In the genomic region with DNA sequence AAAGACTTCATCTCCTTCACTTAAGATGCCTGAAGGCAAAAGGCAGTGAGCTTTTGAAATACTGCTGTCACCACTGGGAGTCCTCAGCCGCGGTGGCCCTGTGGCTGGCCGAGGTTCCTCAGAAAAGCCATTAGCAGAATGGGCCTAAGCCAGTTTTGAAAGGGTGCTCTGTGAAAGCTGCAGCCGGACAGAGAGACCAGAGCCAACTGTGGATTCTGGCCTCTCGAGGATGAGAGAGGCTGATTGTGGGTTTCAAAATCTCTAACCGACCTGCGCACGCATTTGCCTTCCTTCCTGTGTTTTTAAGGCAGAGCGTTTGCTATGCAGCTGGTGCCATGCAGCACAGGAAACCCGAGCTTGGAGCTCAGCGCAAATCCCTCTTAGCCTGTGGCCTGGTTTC, we compare ENCODE assay signal across 13 mouse cellular contexts. TPM values are rescaled to one million over a fixed set of nuclear protein-coding genes. Genes with fewer than 3 reads are reported as not detected.
DNase-seq lines count a peak whose midpoint lies in the region; ATAC-seq and TF ChIP-seq lines count a peak whose summit lies in the region.
"Had no signal": no experiment of that assay in that cellular context is flagged by ENCODE, and none has a peak within 500 bp of the region (broad histone marks: within the 10 kb centered on the region; RNA-seq: fewer than 3 reads in every experiment).

No protein-coding gene starts in this region.

- no peaks in the 10 kb centered on the region for H3K9me3 ChIP-seq in liver, embryonic 16.5 days (replicated peaks; ENCODE audit: control insufficient read depth, low read length)
- no peaks in the 10 kb centered on the region for H3K9me3 ChIP-seq in forebrain, embryonic 16.5 days (ENCODE audit: control insufficient read depth, low read length)
- no peaks in the 10 kb centered on the region for H3K9me3 ChIP-seq in forebrain, embryonic 11.5 days (ENCODE audit: control insufficient read depth, low read length)
- H3K9me3 ChIP-seq: embryonic facial prominence, embryonic 15.5 days; G1E; heart, embryonic 13.5 days had no signal

- no peak for ATAC-seq in liver, embryonic 16.5 days (ENCODE audit: low read depth)
- no peak for ATAC-seq in forebrain, embryonic 16.5 days
- no peak for ATAC-seq in forebrain, embryonic 11.5 days (replicated peaks; ENCODE audit: low FRiP score)

- no peaks in the 10 kb centered on the region for H3K27me3 ChIP-seq in kidney, adult 2 months (replicated peaks; ENCODE audit: control insufficient read depth, insufficient read depth, low read length)
- no peaks in the 10 kb centered on the region for H3K27me3 ChIP-seq in liver, embryonic 16.5 days (ENCODE audit: control insufficient read depth, insufficient read depth, low read depth, low read length)
- H3K27me3 ChIP-seq in forebrain, embryonic 16.5 days (replicated peaks; ENCODE audit: control insufficient read depth, insufficient read depth, low read length) = no peaks in the 10 kb centered on the region
- H3K27me3 ChIP-seq in forebrain, embryonic 11.5 days (ENCODE audit: control insufficient read depth, insufficient read depth, low read length) = no peaks in the 10 kb centered on the region
- H3K27me3 ChIP-seq: embryonic facial prominence, embryonic 15.5 days; heart, embryonic 13.5 days had no signal

- H3K36me3 ChIP-seq in kidney, adult 2 months (ENCODE audit: control insufficient read depth, insufficient read depth, low read length) = no peaks in the 10 kb centered on the region
- H3K36me3 ChIP-seq in liver, embryonic 16.5 days (ENCODE audit: control insufficient read depth, insufficient read depth) = no peaks in the 10 kb centered on the region
- H3K36me3 ChIP-seq in forebrain, embryonic 16.5 days (ENCODE audit: control insufficient read depth, insufficient read depth) = no peaks in the 10 kb centered on the region
- H3K36me3 ChIP-seq in forebrain, embryonic 11.5 days (ENCODE audit: control insufficient read depth, insufficient read depth, low read length) = no peaks in the 10 kb centered on the region
- H3K36me3 ChIP-seq: embryonic facial prominence, embryonic 15.5 days had no signal

- TF ChIP-seq CTCF in kidney, adult 2 months (conservative IDR thresholded peaks at IDR 0.05; ENCODE audit: insufficient read depth, insufficient read length, low read depth, low read length) = no peak

- peak; percentile 56 for DNase-seq in kidney, adult 2 months
- DNase-seq in kidney, adult 9 months = no peak
- DNase-seq in spleen, postnatal 36 days (ENCODE audit: low spot score in 2 of 2) = peak; percentile 62 to 71
- DNase-seq in spleen, postnatal 4 days (ENCODE audit: low spot score in 2 of 2) = no peak
- DNase-seq in thymus, postnatal 4 days = peak; percentile 85
- DNase-seq in forebrain, embryonic 11.5 days (ENCODE audit: low spot score) = no peak
- DNase-seq: cerebellum, adult 11 months had no signal

- H3K9ac ChIP-seq in liver, embryonic 16.5 days (ENCODE audit: low read depth, low read length) = no peak overlapping the region
- H3K9ac ChIP-seq in forebrain, embryonic 16.5 days (replicated peaks; ENCODE audit: low read depth, low read length) = no peak overlapping the region
- no peak overlapping the region for H3K9ac ChIP-seq in forebrain, embryonic 11.5 days (ENCODE audit: low read length)
- H3K9ac ChIP-seq: embryonic facial prominence, embryonic 15.5 days; heart, embryonic 13.5 days had no signal

- H3K27ac ChIP-seq in kidney, adult 2 months (ENCODE audit: insufficient read depth, low read depth, low read length) = peak overlapping the region; percentile 41
- H3K27ac ChIP-seq in liver, embryonic 16.5 days (ENCODE audit: low read length) = peak overlapping the region; percentile 18; the same call in 1 of the 2 replicates
- no peak overlapping the region for H3K27ac ChIP-seq in forebrain, embryonic 16.5 days (ENCODE audit: low read length)
- H3K27ac ChIP-seq in forebrain, embryonic 11.5 days (ENCODE audit: low read depth, low read length) = no peak overlapping the region
- H3K27ac ChIP-seq: embryonic facial prominence, embryonic 15.5 days; heart, embryonic 13.5 days; stomach, postnatal 0 days had no signal

- no peak overlapping the region for H3K4me3 ChIP-seq in kidney, adult 2 months (ENCODE audit: insufficient read depth, low read depth, low read length)
- H3K4me3 ChIP-seq in liver, embryonic 16.5 days (ENCODE audit: low read depth, low read length) = no peak overlapping the region
- H3K4me3 ChIP-seq in forebrain, embryonic 16.5 days (replicated peaks; ENCODE audit: low read length) = no peak overlapping the region
- H3K4me3 ChIP-seq in forebrain, embryonic 11.5 days (ENCODE audit: low read depth, low read length) = no peak overlapping the region
- H3K4me3 ChIP-seq: embryonic facial prominence, embryonic 15.5 days; heart, embryonic 13.5 days had no signal

- WGBS in kidney, adult 2 months = 46% methylated on average over 11 of the region's 11 CpGs
- WGBS in liver, embryonic 16.5 days (ENCODE audit: insufficient replicate concordance) = 32% methylated on average over 11 of the region's 11 CpGs
- WGBS in forebrain, embryonic 16.5 days = 81% methylated on average over 11 of the region's 11 CpGs
- WGBS in forebrain, embryonic 11.5 days = 82% methylated on average over 11 of the region's 11 CpGs

- peaks cover 58% of the 10 kb centered on the region for H3K4me1 ChIP-seq in kidney, adult 2 months (ENCODE audit: control insufficient read depth, insufficient read depth, low read length)
- H3K4me1 ChIP-seq in liver, embryonic 16.5 days (ENCODE audit: control insufficient read depth, low read depth, low read length) = peaks cover 57% of the 10 kb centered on the region
- H3K4me1 ChIP-seq in forebrain, embryonic 16.5 days (replicated peaks; ENCODE audit: control insufficient read depth, insufficient read depth, low read length) = peaks cover 11% of the 10 kb centered on the region; the same call in 1 of the 2 replicates
- H3K4me1 ChIP-seq in forebrain, embryonic 11.5 days (replicated peaks; ENCODE audit: control insufficient read depth, insufficient read depth, low read length) = peaks cover 4% of the 10 kb centered on the region; the same call in 1 of the 2 replicates

- no peak overlapping the region for H3K4me2 ChIP-seq in liver, embryonic 16.5 days (ENCODE audit: low read depth, low read length)
- H3K4me2 ChIP-seq in forebrain, embryonic 16.5 days (ENCODE audit: low read length) = no peak overlapping the region
- no peak overlapping the region for H3K4me2 ChIP-seq in forebrain, embryonic 11.5 days (ENCODE audit: low read depth, low read length, severe bottlenecking)
- H3K4me2 ChIP-seq: embryonic facial prominence, embryonic 15.5 days; heart, embryonic 13.5 days had no signal

- no peak for TF ChIP-seq POLR2A in kidney, adult 2 months (IDR thresholded peaks at IDR 0.05; ENCODE audit: low read depth, low read length)

RNA-seq across cellular contexts. Expression of a gene that starts 19.0 kb away (rescaled TPM):
- 33.5 and 37.0 TPM in 2 replicates for polyA plus RNA-seq in kidney, adult 2 months (2012; rRNA removed)
- polyA plus RNA-seq in liver, embryonic 16.5 days (2015; fragmentation: Nextera tagmentation; extraction: Ambion mirVana) = 2.7 TPM in 2 replicates
- polyA plus RNA-seq in forebrain, embryonic 16.5 days (2015; fragmentation: Nextera tagmentation; extraction: Ambion mirVana) = 7.4 and 7.8 TPM in 2 replicates
- polyA plus RNA-seq in forebrain, embryonic 11.5 days (2014; fragmentation: Nextera tagmentation; extraction: Ambion mirVana) = 16.6 and 17.9 TPM in 2 replicates

Comparison
In these comparisons a context has a peak if more than half of its experiments do, and no peak if none do; other contexts are left out.
1. DNase-seq: peak in kidney, adult 2 months (single experiment), spleen, postnatal 36 days (2 of 2) and thymus, postnatal 4 days (single experiment); none in kidney, adult 9 months (single experiment), spleen, postnatal 4 days (0 of 2) and forebrain, embryonic 11.5 days (single experiment).
2. H3K27ac ChIP-seq: peak in kidney, adult 2 months (single experiment) and liver, embryonic 16.5 days (single experiment); none in forebrain, embryonic 16.5 days (single experiment) and forebrain, embryonic 11.5 days (single experiment).